9 mouse cellular contexts compared by ENCODE assay signal in genomic region chr8:122678896-122679210, GRCm38 (mm10). TPM values are rescaled to one million over a fixed set of nuclear protein-coding genes. Genes with fewer than 3 reads are reported as not detected.
DNase-seq lines count a peak whose midpoint lies in the region; ATAC-seq and TF ChIP-seq lines count a peak whose summit lies in the region.
"Had no signal": no experiment of that assay in that cellular context is flagged by ENCODE, and none has a peak within 500 bp of the region (broad histone marks: within the 10 kb centered on the region; RNA-seq: fewer than 3 reads in every experiment).

No protein-coding gene starts in this region.

- ATAC-seq in heart, embryonic 11.5 days (replicated peaks; ENCODE audit: insufficient number of reproducible peaks, low FRiP score, low TSS enrichment) = no peak
- no peak for ATAC-seq in G1E (ENCODE audit: extremely low read depth, insufficient number of reproducible peaks, low FRiP score, poor library complexity, severe bottlenecking)

- peak overlapping the region; percentile 73 for H3K4me3 ChIP-seq in heart, embryonic 11.5 days (ENCODE audit: low read depth, low read length)
- peak overlapping the region; percentile 76 for H3K4me3 ChIP-seq in G1E (ENCODE audit: low read depth, low read length)
- H3K4me3 ChIP-seq in hindbrain, embryonic 10.5 days = peak overlapping the region; percentile 74

- TF ChIP-seq CTCF in G1E (IDR thresholded peaks at IDR 0.05; ENCODE audit: low read depth, low read length) = no peak

- H3K9ac ChIP-seq in heart, embryonic 11.5 days (ENCODE audit: low read depth, low read length) = no peak overlapping the region

- peak overlapping the region; percentile 95 for H3K4me2 ChIP-seq in heart, embryonic 11.5 days

- H3K9me3 ChIP-seq in heart, embryonic 11.5 days (replicated peaks; ENCODE audit: control insufficient read depth, low read length) = no peaks in the 10 kb centered on the region
- H3K9me3 ChIP-seq in G1E (replicated peaks) = no peaks in the 10 kb centered on the region
- no peaks in the 10 kb centered on the region for H3K9me3 ChIP-seq in hindbrain, embryonic 10.5 days

- peaks cover 19% of the 10 kb centered on the region; the same call in 1 of the 2 replicates for H3K4me1 ChIP-seq in heart, embryonic 11.5 days (ENCODE audit: control insufficient read depth, insufficient read depth, low read length)
- H3K4me1 ChIP-seq in G1E (ENCODE audit: insufficient read depth, low read depth, low read length) = peaks cover 91% of the 10 kb centered on the region
- H3K4me1 ChIP-seq in hindbrain, embryonic 10.5 days (replicated peaks) = peaks cover 72% of the 10 kb centered on the region

- no peak for DNase-seq in heart, adult 9 months (ENCODE audit: low spot score in 2 of 2)
- DNase-seq in G1E (ENCODE audit: low spot score) = no peak
- no peak for DNase-seq in hindbrain, embryonic 10.5 days (ENCODE audit: low spot score)
- DNase-seq in lung, postnatal 10 days = peak; percentile 86
- DNase-seq in frontal cortex, postnatal 36 days (ENCODE audit: low spot score in 2 of 2) = no peak
- no peak for DNase-seq in adrenal gland, adult 8-10 months
- no peak for DNase-seq in gastrocnemius, postnatal 10 days

- H3K27me3 ChIP-seq in heart, embryonic 11.5 days (ENCODE audit: control insufficient read depth, insufficient read depth, low read length) = peaks cover 56% of the 10 kb centered on the region
- no peaks in the 10 kb centered on the region for H3K27me3 ChIP-seq in G1E (ENCODE audit: insufficient read depth, low read length)
- peaks cover 94% of the 10 kb centered on the region for H3K27me3 ChIP-seq in hindbrain, embryonic 10.5 days (ENCODE audit: insufficient read depth, poor library complexity, severe bottlenecking)

- no peaks in the 10 kb centered on the region for H3K36me3 ChIP-seq in heart, embryonic 11.5 days (ENCODE audit: control insufficient read depth, insufficient read depth, low read length)
- peaks cover 92% of the 10 kb centered on the region for H3K36me3 ChIP-seq in G1E (replicated peaks)
- no peaks in the 10 kb centered on the region for H3K36me3 ChIP-seq in hindbrain, embryonic 10.5 days

- H3K27ac ChIP-seq in heart, embryonic 11.5 days (ENCODE audit: low read depth, low read length) = no peak overlapping the region
- H3K27ac ChIP-seq in hindbrain, embryonic 10.5 days = peak overlapping the region; percentile 89; the same call in 1 of the 2 replicates

- 2% methylated on average over 14 of the region's 14 CpGs for WGBS in heart, embryonic 11.5 days (ENCODE audit: insufficient replicate concordance)
- 1% methylated on average over 14 of the region's 14 CpGs for WGBS in hindbrain, embryonic 10.5 days

RNA-seq across cellular contexts. Expression of gene Cbfa2t3, which starts 20.1 kb away (rescaled TPM):
- polyA plus RNA-seq in heart, embryonic 11.5 days (2014; fragmentation: Nextera tagmentation; extraction: Ambion mirVana) = 5.2 and 5.4 TPM in 2 replicates
- 99.0 and 106 TPM in 2 replicates for total RNA-seq in G1E (2014; fragmentation: Nextera tagmentation)
- total RNA-seq in G1E (2017) = 18.8 and 19.9 TPM in 2 replicates
- polyA plus RNA-seq in G1E (2012) = 287 TPM in 2 replicates
- 2.2 and 5.4 TPM in 2 replicates for polyA plus RNA-seq in hindbrain, embryonic 10.5 days (2016; fragmentation: Nextera tagmentation; extraction: Ambion mirVana)
- 10 to 100 TPM; 10.9 to 21.7 (median 15.3) TPM for total RNA-seq in adrenal gland, adult 8-10 months (2022)
- total RNA-seq in gastrocnemius, postnatal 10 days (2021) = 10 to 100 TPM; 19.0 to 20.1 TPM

RNA-seq across cellular contexts. Expression of gene Pabpn1l, which starts 56.3 kb away (rescaled TPM):
- not detected in 2 replicates for polyA plus RNA-seq in heart, embryonic 11.5 days (2014; fragmentation: Nextera tagmentation; extraction: Ambion mirVana)
- total RNA-seq in G1E (2014; fragmentation: Nextera tagmentation) (not detected in 2 replicates), G1E (2017) (0.11 TPM in 1 of 2 replicates, not detected in the other)
- polyA plus RNA-seq in G1E (2012) = not detected in 2 replicates
- polyA plus RNA-seq in hindbrain, embryonic 10.5 days (2016; fragmentation: Nextera tagmentation; extraction: Ambion mirVana) = not detected in 2 replicates
- total RNA-seq in adrenal gland, adult 8-10 months (2022) = not detected
- total RNA-seq in gastrocnemius, postnatal 10 days (2021) = not detected
- total RNA-seq: left cerebral cortex, postnatal 25 days had no signal
